Mouse (Mus musculus) lung, adult 2 months (tissue): ENCODE data around the gene Ncor2.

Experiments used
- CTCF ChIP-seq: fragments of 200-500 bp; IDR thresholded peaks from 2 replicates; pipeline ENCODE4 v1.5.1; 2011; ENCODE audit warnings: mild to moderate bottlenecking, low read length, control low read depth; ENCODE audit not compliant: insufficient read depth
- POLR2A ChIP-seq: fragments of 200-500 bp; IDR thresholded peaks from 2 replicates; pipeline ENCODE4 v1.6.1; 2011; ENCODE audit warnings: low read depth, mild to moderate bottlenecking, control low read depth, low read length, borderline replicate concordance; ENCODE audit errors: extremely low read depth

DNA sequence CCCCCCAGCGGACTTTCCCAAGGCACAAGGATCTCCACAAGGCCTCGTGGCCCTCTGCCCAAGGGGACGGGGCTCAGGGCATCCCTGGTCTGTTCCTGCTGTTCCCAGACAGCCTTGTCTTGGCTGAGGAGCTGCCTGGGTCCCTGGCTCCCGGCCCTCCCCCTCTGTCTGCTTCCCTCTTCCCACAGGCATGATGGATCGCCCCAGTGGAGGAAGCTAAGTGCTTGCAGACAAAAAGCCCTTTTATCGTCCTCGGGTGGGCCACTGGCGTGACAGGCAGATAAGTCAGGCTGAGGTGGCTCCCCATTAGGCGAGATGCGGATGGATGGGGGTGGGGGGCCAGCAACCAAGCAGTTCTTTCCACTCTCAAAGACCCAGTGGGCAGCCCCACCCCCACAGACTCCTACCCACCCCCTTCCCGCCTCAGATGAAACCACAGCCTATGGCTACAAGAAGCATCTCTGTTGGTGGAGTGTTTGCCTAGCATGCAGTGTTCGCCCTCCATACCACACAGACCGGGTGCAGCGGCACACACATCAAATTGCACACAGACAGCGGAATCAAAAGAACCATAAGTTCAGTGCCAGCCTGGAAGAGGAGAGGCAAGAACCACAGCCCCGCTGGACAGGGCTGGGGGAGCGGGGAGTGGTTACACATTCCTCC is 27.0 kb downstream of the Ncor2 start:
- TF ChIP-seq CTCF = no peak
- TF ChIP-seq POLR2A = no peak
